Mouse (Mus musculus): ENCODE measurements around the gene Ipo9. TPM values are rescaled to one million over a fixed set of nuclear protein-coding genes. Genes with fewer than 3 reads are reported as not detected.

Gene Ipo9
- 1.3 TPM in 1 of 2 replicates, not detected in the other for polyA plus RNA-seq (2012; ENCODE audit: insufficient read depth, low replicate concordance)

DNA sequence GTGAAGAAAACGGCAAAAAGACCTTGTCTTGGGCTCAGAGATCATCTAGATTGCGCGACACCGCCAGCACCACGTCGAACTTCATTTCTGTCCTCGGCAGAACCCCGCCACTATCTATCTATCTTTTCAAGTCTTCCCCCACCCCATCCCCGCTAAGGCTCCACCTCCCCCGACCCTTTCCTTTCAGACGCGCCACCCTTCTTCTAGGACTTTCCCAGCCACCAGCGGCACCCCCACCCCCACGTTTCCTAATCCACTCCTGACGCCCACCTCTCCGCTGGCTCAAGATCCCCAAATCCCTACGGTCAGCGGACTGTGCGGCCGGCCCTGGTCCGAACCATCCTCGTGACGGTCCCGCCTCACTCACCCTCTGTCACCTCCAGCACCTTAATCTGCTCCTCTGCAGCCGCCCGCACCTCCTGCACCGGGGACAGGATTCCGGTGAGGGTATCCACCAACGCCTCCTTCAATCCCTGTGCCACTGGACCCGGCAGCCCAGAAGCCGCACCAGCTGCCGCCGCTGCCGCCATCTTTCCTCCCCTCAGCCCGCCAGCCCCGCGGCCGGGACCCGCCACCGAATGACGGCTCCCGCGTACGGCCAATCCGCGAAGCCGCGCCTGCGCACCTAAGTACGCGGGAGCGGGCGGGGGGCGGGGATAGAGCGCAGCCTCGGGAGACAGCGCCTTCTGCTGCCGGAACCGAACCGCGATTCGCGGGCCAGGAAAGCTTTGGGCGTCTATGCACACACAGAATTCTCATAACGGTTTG is at the start of gene Ipo9:
Gene Ipo9 (minus strand): TSS at position 599 of the 768 bp plus-strand sequence.
- Histone ChIP-seq H3K36me3 (replicated peaks; ENCODE audit: low read length) (peaks cover 20% of the 10 kb centered on the region), H3K9me3 (no peaks in the 10 kb centered on the region), H3K4me1 (peaks cover 28% of the 10 kb centered on the region), H3K27me3 (replicated peaks) (peaks cover 8% of the 10 kb centered on the region), H3K4me3 (replicated peaks) (peak within 1 kb of the TSS; percentile 100)
- TF ChIP-seq FLI1 (IDR thresholded peaks at IDR 0.05; ENCODE audit: low read length) = no peak

DNA sequence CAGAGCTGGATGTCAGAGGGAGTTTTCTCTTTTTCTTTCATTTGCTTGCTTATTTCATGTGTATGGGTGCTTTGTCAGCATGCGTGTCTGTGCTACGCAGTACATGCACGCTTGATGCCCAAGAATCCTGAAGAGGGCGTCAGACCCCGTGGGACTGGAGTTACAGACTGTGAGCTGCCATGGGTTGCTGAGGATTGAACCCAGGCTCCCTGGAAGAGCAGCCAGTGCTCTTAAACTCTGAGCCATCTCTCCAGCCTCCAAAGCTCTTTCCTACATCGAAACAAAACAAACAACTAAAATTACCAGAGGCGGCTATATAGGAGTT is 45.2 kb upstream of the Ipo9 start:
- Histone ChIP-seq H3K27me3 (replicated peaks) (no peaks in the 10 kb centered on the region), H3K4me1 (peaks cover 31% of the 10 kb centered on the region), H3K9me3 (no peaks in the 10 kb centered on the region), H3K4me3 (replicated peaks) (no peak overlapping the region), H3K36me3 (replicated peaks; ENCODE audit: low read length) (peaks cover 26% of the 10 kb centered on the region)
- TF ChIP-seq FLI1 (IDR thresholded peaks at IDR 0.05; ENCODE audit: low read length) = no peak
- TF ChIP-seq GATA1 (IDR thresholded peaks at IDR 0.05; ENCODE audit: borderline replicate concordance, low read length) = no peak

DNA sequence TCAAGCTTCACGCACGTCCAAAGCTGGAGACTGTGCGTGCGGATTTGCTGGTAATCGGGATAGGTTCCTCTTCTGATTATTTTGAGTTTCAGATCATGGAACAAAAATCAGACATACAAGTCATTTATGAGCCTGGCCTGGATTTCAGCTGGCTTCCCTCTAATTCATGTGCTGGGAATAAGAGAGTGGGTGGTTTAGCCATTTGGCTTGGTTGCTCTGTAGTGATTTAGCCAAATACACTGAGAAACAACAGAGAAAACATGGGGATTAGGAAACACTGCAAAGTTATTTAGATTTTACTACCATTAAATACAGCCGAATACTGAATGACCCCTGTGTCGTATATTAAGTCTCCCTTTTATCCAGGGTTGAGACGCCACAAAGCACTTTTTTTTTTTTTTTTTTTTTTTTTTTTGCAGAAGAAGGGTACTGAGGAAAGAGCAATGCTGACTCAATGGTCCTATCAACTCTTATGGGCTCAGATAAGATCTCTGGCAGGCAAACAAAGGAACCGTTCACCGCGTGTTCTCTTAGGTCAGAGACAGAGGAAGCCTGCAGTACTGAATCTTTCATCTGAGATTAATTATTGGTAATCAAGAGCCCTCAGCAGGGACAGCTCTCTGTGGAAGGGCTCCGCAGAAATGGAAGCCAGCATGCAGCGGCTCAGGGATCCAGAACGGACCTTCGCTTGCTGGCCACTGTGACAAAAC is 44.7 kb upstream of the Ipo9 start:
- TF ChIP-seq FLI1 (IDR thresholded peaks at IDR 0.05; ENCODE audit: low read length) = no peak
- TF ChIP-seq GATA1 (IDR thresholded peaks at IDR 0.05; ENCODE audit: borderline replicate concordance, low read length) = no peak
- H3K27me3 ChIP-seq (replicated peaks) = no peaks in the 10 kb centered on the region
- H3K4me3 ChIP-seq (replicated peaks) = no peak overlapping the region
- peaks cover 31% of the 10 kb centered on the region for H3K36me3 ChIP-seq (replicated peaks; ENCODE audit: low read length)
- H3K9me3 ChIP-seq = no peaks in the 10 kb centered on the region
- peaks cover 32% of the 10 kb centered on the region for H3K4me1 ChIP-seq

DNA sequence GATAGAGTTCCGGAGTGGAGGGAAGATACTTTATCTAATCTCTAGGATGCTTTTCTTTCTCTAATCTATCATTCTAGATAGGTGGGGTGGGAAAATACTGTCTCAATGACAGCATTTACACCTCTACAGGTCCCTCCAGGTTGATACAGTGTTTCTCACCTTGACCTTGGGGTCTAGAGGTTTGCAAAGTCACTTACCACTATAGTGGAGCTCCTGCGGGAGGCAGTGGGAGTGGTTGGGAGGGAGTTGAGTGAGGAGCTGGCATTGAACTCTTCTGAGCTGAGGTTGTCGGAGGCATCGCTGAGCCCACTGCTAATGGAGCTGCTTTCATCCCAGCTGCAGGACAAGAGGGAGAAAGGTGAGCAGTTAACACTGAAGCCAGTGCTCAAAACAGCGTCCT is 42.2 kb upstream of the Ipo9 start:
- H3K4me1 ChIP-seq = peaks cover 27% of the 10 kb centered on the region
- no peak for TF ChIP-seq GATA1 (IDR thresholded peaks at IDR 0.05; ENCODE audit: borderline replicate concordance, low read length)
- TF ChIP-seq FLI1 (IDR thresholded peaks at IDR 0.05; ENCODE audit: low read length) = no peak
- no peaks in the 10 kb centered on the region for H3K9me3 ChIP-seq
- no peak overlapping the region for H3K4me3 ChIP-seq (replicated peaks)
- peaks cover 50% of the 10 kb centered on the region for H3K36me3 ChIP-seq (replicated peaks; ENCODE audit: low read length)
- no peaks in the 10 kb centered on the region for H3K27me3 ChIP-seq (replicated peaks)

GRCm38 (mm10) chr1:135471742-135472141 is 41.4 kb upstream of the Ipo9 start:
- H3K4me1 ChIP-seq = peaks cover 35% of the 10 kb centered on the region
- H3K9me3 ChIP-seq = no peaks in the 10 kb centered on the region
- TF ChIP-seq FLI1 (IDR thresholded peaks at IDR 0.05; ENCODE audit: low read length) = no peak
- no peak for TF ChIP-seq GATA1 (IDR thresholded peaks at IDR 0.05; ENCODE audit: borderline replicate concordance, low read length)
- H3K36me3 ChIP-seq (replicated peaks; ENCODE audit: low read length) = peaks cover 57% of the 10 kb centered on the region
- H3K4me3 ChIP-seq (replicated peaks) = peak overlapping the region; percentile 33
- H3K27me3 ChIP-seq (replicated peaks) = no peaks in the 10 kb centered on the region

DNA sequence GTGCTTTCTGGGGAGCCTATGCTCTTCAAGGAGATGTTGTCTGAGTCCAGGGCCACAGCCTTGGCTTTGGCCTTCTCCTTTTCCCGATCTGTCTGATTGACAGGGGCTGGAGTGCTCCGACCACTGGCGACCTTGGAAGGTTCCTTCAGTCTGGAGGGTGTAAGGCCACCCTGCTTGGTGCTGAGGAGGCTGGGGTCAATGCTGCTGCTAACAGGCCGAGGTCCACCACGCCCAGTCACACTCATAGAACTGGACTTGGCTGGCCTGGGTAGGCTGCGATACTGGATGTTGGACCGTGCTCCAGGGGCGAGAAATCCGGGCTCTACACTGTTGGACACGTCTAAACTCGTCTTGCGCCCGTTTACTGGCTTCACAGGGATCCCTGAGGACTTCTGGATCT is 40.2 kb upstream of the Ipo9 start:
- Histone ChIP-seq H3K27me3 (replicated peaks) (no peaks in the 10 kb centered on the region), H3K9me3 (no peaks in the 10 kb centered on the region), H3K4me3 (replicated peaks) (no peak overlapping the region), H3K36me3 (replicated peaks; ENCODE audit: low read length) (peaks cover 69% of the 10 kb centered on the region), H3K4me1 (peaks cover 39% of the 10 kb centered on the region)
- TF ChIP-seq FLI1 (IDR thresholded peaks at IDR 0.05; ENCODE audit: low read length) (no peak), GATA1 (IDR thresholded peaks at IDR 0.05; ENCODE audit: borderline replicate concordance, low read length) (no peak)

- peaks cover 35% of the 10 kb centered on the region for H3K4me1 ChIP-seq
- no peaks in the 10 kb centered on the region for H3K9me3 ChIP-seq
- peaks cover 97% of the 10 kb centered on the region for H3K36me3 ChIP-seq (replicated peaks; ENCODE audit: low read length)
- peak overlapping the region; percentile 1 for H3K4me3 ChIP-seq (replicated peaks)
- H3K27me3 ChIP-seq (replicated peaks) = no peaks in the 10 kb centered on the region
- TF ChIP-seq GATA1 (IDR thresholded peaks at IDR 0.05; ENCODE audit: borderline replicate concordance, low read length) (no peak), FLI1 (IDR thresholded peaks at IDR 0.05; ENCODE audit: low read length) (no peak)
Observed at GRCm38 (mm10) chr1:135467462-135467861, 37.2 kb upstream of the Ipo9 start.

- TF ChIP-seq FLI1 (IDR thresholded peaks at IDR 0.05; ENCODE audit: low read length) (no peak), GATA1 (IDR thresholded peaks at IDR 0.05; ENCODE audit: borderline replicate concordance, low read length) (no peak)
- Histone ChIP-seq H3K36me3 (replicated peaks; ENCODE audit: low read length) (peaks cover 98% of the 10 kb centered on the region), H3K4me1 (peaks cover 30% of the 10 kb centered on the region), H3K27me3 (replicated peaks) (no peaks in the 10 kb centered on the region), H3K4me3 (replicated peaks) (no peak overlapping the region), H3K9me3 (no peaks in the 10 kb centered on the region)
Observed at GRCm38 (mm10) chr1:135466935-135467334, 36.6 kb upstream of the Ipo9 start.

DNA sequence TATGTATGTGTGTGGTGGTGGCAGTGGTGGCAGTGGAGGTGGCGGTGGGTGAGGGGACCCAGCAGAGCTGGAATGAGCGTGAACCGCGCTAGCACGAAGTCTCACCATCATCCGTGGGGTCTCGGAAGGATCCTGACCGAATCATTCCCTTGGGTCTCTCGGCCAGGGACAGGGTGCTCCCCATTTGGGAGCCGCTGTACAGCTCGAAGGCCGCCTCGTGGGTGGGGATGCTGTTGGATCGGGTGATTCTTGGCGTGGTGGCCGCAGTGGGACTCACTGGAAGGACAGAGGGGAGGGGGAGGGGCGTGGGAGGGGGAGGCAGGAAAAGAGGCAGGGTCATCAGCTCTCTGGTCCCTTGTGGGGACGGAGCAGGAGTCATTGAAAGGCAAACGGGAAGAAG is 35.4 kb upstream of the Ipo9 start:
- peaks cover 22% of the 10 kb centered on the region for H3K4me1 ChIP-seq
- peaks cover 95% of the 10 kb centered on the region for H3K36me3 ChIP-seq (replicated peaks; ENCODE audit: low read length)
- no peaks in the 10 kb centered on the region for H3K27me3 ChIP-seq (replicated peaks)
- H3K4me3 ChIP-seq (replicated peaks) = no peak overlapping the region
- no peaks in the 10 kb centered on the region for H3K9me3 ChIP-seq
- no peak for TF ChIP-seq GATA1 (IDR thresholded peaks at IDR 0.05; ENCODE audit: borderline replicate concordance, low read length)
- no peak for TF ChIP-seq FLI1 (IDR thresholded peaks at IDR 0.05; ENCODE audit: low read length)

- Histone ChIP-seq H3K4me3 (replicated peaks) (no peak overlapping the region), H3K4me1 (peaks cover 16% of the 10 kb centered on the region), H3K9me3 (no peaks in the 10 kb centered on the region), H3K27me3 (replicated peaks) (no peaks in the 10 kb centered on the region), H3K36me3 (replicated peaks; ENCODE audit: low read length) (peaks cover 97% of the 10 kb centered on the region)
- TF ChIP-seq GATA1 (IDR thresholded peaks at IDR 0.05; ENCODE audit: borderline replicate concordance, low read length) (no peak), FLI1 (IDR thresholded peaks at IDR 0.05; ENCODE audit: low read length) (no peak)
Observed at GRCm38 (mm10) chr1:135462736-135463135, 32.4 kb upstream of the Ipo9 start.
